Mouse (Mus musculus) heart, adult 18-20 months (tissue): Measurements from ENCODE around the gene Tha1. TPM values are rescaled to one million over a fixed set of nuclear protein-coding genes. Genes with fewer than 3 reads are reported as not detected.

Experiments
- DNase-seq, 2 experiments: peaks; one replicate each; pipeline ENCODE4 v3.0.0; 2021 to 2022; ENCODE audit warnings: mixed read lengths in 1 of 2
- total RNA-seq, 2 experiments: library from RNA; stranded (reverse); gene quantifications; 2 replicates each; pipeline ENCODE4 v1.2.3; 2021

Tha1 gene
- total RNA-seq, 2 experiments from 2014 or later = 10.6 to 10.8 TPM

GRCm38 (mm10) chr11:117881787-117882186 is 8.5 kb upstream of the Tha1 start:
- DNase-seq = peak; percentile 38 to 59

GRCm38 (mm10) chr11:117880977-117881358 is 7.7 kb upstream of the Tha1 start:
- DNase-seq = no peak

GRCm38 (mm10) chr11:117880336-117880976 is 7.2 kb upstream of the Tha1 start:
- no peak for DNase-seq

- no peak for DNase-seq
These were observed 6.4 kb upstream of the Tha1 start for GRCm38 (mm10) chr11:117879676-117880075.

GRCm38 (mm10) chr11:117878892-117879291 is 5.6 kb upstream of the Tha1 start:
- DNase-seq = no peak

GRCm38 (mm10) chr11:117877917-117878745 is 4.8 kb upstream of the Tha1 start:
- peak; percentile 39 to 42 for DNase-seq

GRCm38 (mm10) chr11:117875681-117876080 is 2.4 kb upstream of the Tha1 start:
- DNase-seq = no peak

GRCm38 (mm10) chr11:117874419-117874818 is 1.1 kb upstream of the Tha1 start:
- DNase-seq = no peak

- DNase-seq = peak in 1 of 2 experiments; percentile 44
These were observed 1.2 kb downstream of the Tha1 start for GRCm38 (mm10) chr11:117871911-117872584.

- DNase-seq = no peak
These were observed 1.9 kb downstream of the Tha1 start for GRCm38 (mm10) chr11:117871376-117871775.

- peak; percentile 79 to 91 for DNase-seq
These were observed 2.5 kb downstream of the Tha1 start for GRCm38 (mm10) chr11:117870688-117871365.

- no peak for DNase-seq
These were observed 7.3 kb downstream of the Tha1 start for GRCm38 (mm10) chr11:117865988-117866387.

GRCm38 (mm10) chr11:117864805-117865204 is 8.5 kb downstream of the Tha1 start:
- DNase-seq = no peak

GRCm38 (mm10) chr11:117863174-117863856 is 10.0 kb downstream of the Tha1 start:
- no peak for DNase-seq

GRCm38 (mm10) chr11:117860601-117861000 is 12.7 kb downstream of the Tha1 start, which contains the start of gene Tmem235:
Tmem235 (plus strand) TSS chr11:117860752.
- DNase-seq = no peak

GRCm38 (mm10) chr11:117858392-117858791 is 14.9 kb downstream of the Tha1 start:
- no peak for DNase-seq

GRCm38 (mm10) chr11:117857462-117857861 is 15.8 kb downstream of the Tha1 start:
- DNase-seq = no peak

GRCm38 (mm10) chr11:117855975-117856374 is 17.3 kb downstream of the Tha1 start:
- DNase-seq = no peak

- no peak for DNase-seq
These were observed 17.9 kb downstream of the Tha1 start for GRCm38 (mm10) chr11:117855360-117855759.

GRCm38 (mm10) chr11:117854241-117854640 is 19.0 kb downstream of the Tha1 start:
- no peak for DNase-seq

GRCm38 (mm10) chr11:117852875-117853274 is 20.4 kb downstream of the Tha1 start:
- no peak for DNase-seq
